Mouse (Mus musculus) hindbrain, embryonic 15.5 days (tissue): ENCODE measurements around the gene Gm10190. TPM values are rescaled to one million over a fixed set of nuclear protein-coding genes. Genes with fewer than 3 reads are reported as not detected.

Source experiments
- ATAC-seq: fragments of 200-750 bp; cut with Nextera tagmentation; 2 replicates; pipeline ENCODE4 v1.8.0; 2017; ENCODE audit warnings: low read depth, moderate number of reproducible peaks, moderate TSS enrichment; ENCODE audit not compliant: low FRiP score
- H3K27ac ChIP-seq: fragments of 300-500 bp; sonication (generic); replicated peaks from 2 replicates; pipeline ENCODE4 v1.5.1; 2015; ENCODE audit warnings: mild to moderate bottlenecking, inconsistent platforms
- H3K27me3 ChIP-seq: fragments of 300-500 bp; sonication (generic); 2 replicates; pipeline ENCODE4 v1.6.1; 2015; ENCODE audit warnings: control low read depth, inconsistent platforms
- H3K36me3 ChIP-seq: fragments of 300-500 bp; sonication (generic); 2 replicates; pipeline ENCODE4 v1.6.1; 2015; ENCODE audit warnings: control low read depth, inconsistent platforms
- H3K4me1 ChIP-seq: fragments of 300-500 bp; sonication (generic); replicated peaks from 2 replicates; pipeline ENCODE4 v1.6.1; 2015; ENCODE audit warnings: control low read depth, inconsistent platforms
- H3K4me2 ChIP-seq: fragments of 300-500 bp; sonication (generic); 2 replicates; pipeline ENCODE4 v1.6.1; 2015; ENCODE audit warnings: moderate library complexity, mild to moderate bottlenecking, inconsistent platforms
- H3K4me3 ChIP-seq: fragments of 300-500 bp; sonication (generic); 2 replicates; pipeline ENCODE4 v1.5.1; 2015; ENCODE audit warnings: mild to moderate bottlenecking, inconsistent platforms
- H3K9ac ChIP-seq: fragments of 300-500 bp; sonication (generic); 2 replicates; pipeline ENCODE4 v1.6.1; 2015; ENCODE audit warnings: inconsistent platforms
- H3K9me3 ChIP-seq: fragments of 300-500 bp; sonication (generic); 2 replicates; pipeline ENCODE4 v1.6.1; 2016; ENCODE audit warnings: control low read depth, inconsistent platforms
- WGBS: fragments of 180-500 bp; shearing (Covaris S2); methylation state at CpG from one replicate; pipeline ENCODE4 v1.1.7; 2015; 5-methylcytosine and 5-hydroxymethylcytosine counted together
- polyA plus RNA-seq: library from polyadenylated mRNA; unstranded; fragments of >200 nt; fragmentation: Nextera tagmentation; extraction: Ambion mirVana; gene quantifications from 2 replicates; pipeline ENCODE4 v1.2.1, GENCODE M21; 2015

Gene Gm10190
- polyA plus RNA-seq, 1 experiment from 2014 or later: 3.2 TPM

DNA sequence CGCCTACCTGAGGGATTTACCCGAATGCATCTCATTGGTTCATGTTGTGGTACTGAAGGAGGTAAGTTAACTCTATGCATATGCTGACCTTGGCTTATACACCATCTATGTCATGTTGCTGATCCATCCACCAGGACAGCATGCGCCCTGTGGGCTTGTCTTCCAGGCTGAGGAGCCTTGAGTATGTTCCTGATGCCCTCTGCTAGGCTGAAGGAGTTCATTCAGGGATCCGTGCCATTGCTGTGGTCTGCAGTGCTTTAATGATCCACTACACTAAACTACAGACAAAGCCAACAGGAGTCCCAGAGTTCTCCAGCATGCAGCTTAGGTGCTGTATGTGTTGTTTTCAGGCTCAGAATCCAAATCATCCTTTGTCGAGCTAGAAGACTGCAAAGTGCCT is 6.1 kb downstream of the Gm10190 start:
- Histone ChIP-seq H3K27me3 (no peaks in the 10 kb centered on the region), H3K27ac (no peak overlapping the region), H3K4me2 (no peak overlapping the region), H3K36me3 (no peaks in the 10 kb centered on the region), H3K9ac (no peak overlapping the region), H3K4me1 (no peaks in the 10 kb centered on the region), H3K9me3 (no peaks in the 10 kb centered on the region), H3K4me3 (no peak overlapping the region)
- no peak for ATAC-seq
- 94% methylated on average over 5 of the region's 5 CpGs for WGBS

GRCm38 (mm10) chr17:80360245-80360644 is 13.1 kb downstream of the Gm10190 start:
- H3K4me2 ChIP-seq: no peak overlapping the region
- WGBS: 92% methylated on average over 8 of the region's 8 CpGs
- ATAC-seq: no peak

DNA sequence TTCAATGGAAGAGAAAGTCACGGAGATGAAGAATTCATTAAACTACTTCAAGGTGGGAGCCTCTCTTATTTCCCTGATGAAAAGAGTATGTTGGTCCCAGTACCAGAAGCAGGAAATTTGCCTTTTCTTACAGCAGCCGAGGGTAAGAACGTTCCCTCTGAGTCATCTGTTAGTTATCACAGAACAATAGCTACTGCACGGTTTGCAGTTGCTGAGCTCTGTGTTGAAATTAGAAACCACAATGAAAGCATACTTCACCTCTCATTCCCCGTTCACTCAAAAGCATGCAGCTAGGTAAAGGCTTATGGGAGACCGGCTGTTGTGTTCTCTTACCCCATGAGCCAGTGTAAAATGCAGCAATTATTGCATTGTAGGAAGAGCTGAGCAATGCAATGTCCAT is 26.1 kb downstream of the Gm10190 start:
- Histone ChIP-seq H3K9ac (no peak overlapping the region), H3K4me3 (no peak overlapping the region), H3K27me3 (no peaks in the 10 kb centered on the region), H3K9me3 (no peaks in the 10 kb centered on the region), H3K27ac (no peak overlapping the region), H3K4me1 (no peaks in the 10 kb centered on the region), H3K4me2 (no peak overlapping the region), H3K36me3 (no peaks in the 10 kb centered on the region)
- 36% methylated on average over 6 of the region's 6 CpGs for WGBS
- no peak for ATAC-seq

More at GRCm38 (mm10) chr17:80360245-80360644, 13.1 kb downstream of the Gm10190 start:
- Histone ChIP-seq H3K4me3 (no peak overlapping the region), H3K9me3 (no peaks in the 10 kb centered on the region), H3K4me1 (no peaks in the 10 kb centered on the region), H3K27me3 (no peaks in the 10 kb centered on the region), H3K36me3 (no peaks in the 10 kb centered on the region), H3K27ac (no peak overlapping the region), H3K9ac (no peak overlapping the region)

- H3K27me3 ChIP-seq: no peaks in the 10 kb centered on the region
- no peak overlapping the region for H3K9ac ChIP-seq
- ATAC-seq: no peak
- H3K27ac ChIP-seq: no peak overlapping the region
- H3K4me2 ChIP-seq: no peak overlapping the region
- H3K36me3 ChIP-seq: no peaks in the 10 kb centered on the region
- no peaks in the 10 kb centered on the region for H3K4me1 ChIP-seq
- no peak overlapping the region for H3K4me3 ChIP-seq
- H3K9me3 ChIP-seq: no peaks in the 10 kb centered on the region
- WGBS: 14% methylated on average over 11 of the region's 11 CpGs
These were observed 26.7 kb downstream of the Gm10190 start for GRCm38 (mm10) chr17:80346591-80347125.

DNA sequence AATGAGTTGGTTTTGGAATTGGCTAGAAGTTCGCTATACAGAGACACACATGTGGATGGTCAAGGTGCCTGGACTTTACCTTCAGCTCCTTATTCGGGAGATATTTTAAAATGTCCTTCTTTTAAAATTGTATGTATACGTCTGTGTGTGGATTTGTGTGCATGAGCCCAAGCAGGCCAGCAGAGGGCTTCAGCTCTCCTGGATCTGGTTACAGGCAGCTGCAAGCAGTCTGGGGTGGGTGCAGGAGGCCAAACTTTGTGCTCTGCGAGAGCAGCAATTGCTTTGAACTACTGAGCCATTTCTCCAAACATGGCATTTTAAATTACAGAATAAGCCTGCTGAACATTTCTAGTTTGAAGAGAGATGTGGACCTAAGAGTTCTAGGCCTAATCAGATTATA is 28.1 kb downstream of the Gm10190 start:
- 81% methylated on average over 4 of the region's 4 CpGs for WGBS
- Histone ChIP-seq H3K4me3 (no peak overlapping the region), H3K27me3 (no peaks in the 10 kb centered on the region), H3K4me1 (no peaks in the 10 kb centered on the region), H3K9me3 (no peaks in the 10 kb centered on the region), H3K36me3 (no peaks in the 10 kb centered on the region), H3K9ac (no peak overlapping the region), H3K27ac (no peak overlapping the region), H3K4me2 (no peak overlapping the region)
- no peak for ATAC-seq

DNA sequence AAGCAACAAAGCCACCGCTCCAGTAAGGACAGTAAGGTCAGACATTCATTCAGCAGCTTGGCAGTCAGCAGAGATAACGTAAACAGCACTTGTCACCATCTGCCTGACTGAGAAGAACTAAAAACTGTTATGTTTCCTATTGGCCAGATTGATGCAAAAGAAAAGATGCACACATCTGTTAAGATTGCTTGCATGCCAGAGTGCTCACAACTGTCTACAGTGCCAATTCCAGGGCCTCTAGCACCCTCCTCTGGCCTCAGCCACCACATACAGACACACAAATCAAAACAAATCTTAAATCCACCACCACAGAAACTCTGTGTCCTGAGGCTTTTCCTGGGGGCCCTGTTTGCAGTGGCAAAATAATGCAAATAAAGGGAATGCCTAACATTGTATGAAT is 41.0 kb downstream of the Gm10190 start:
- H3K36me3 ChIP-seq: no peaks in the 10 kb centered on the region
- no peaks in the 10 kb centered on the region for H3K4me1 ChIP-seq
- no peak overlapping the region for H3K27ac ChIP-seq
- no peak overlapping the region for H3K9ac ChIP-seq
- H3K27me3 ChIP-seq: no peaks in the 10 kb centered on the region
- 81% methylated on average over 2 of the region's 2 CpGs for whole genome bisulfite sequencing
- ATAC-seq: no peak
- no peak overlapping the region for H3K4me2 ChIP-seq
- no peak overlapping the region for H3K4me3 ChIP-seq
- H3K9me3 ChIP-seq: no peaks in the 10 kb centered on the region

- peak; percentile 66; the same call in 1 of the 2 replicates for ATAC-seq
- 0 out of 2 replicates have a peak overlapping the region, but pooled peaks have one; percentile 25 for H3K27ac ChIP-seq
- no peaks in the 10 kb centered on the region for H3K9me3 ChIP-seq
- no peaks in the 10 kb centered on the region for H3K27me3 ChIP-seq
- no peak overlapping the region for H3K9ac ChIP-seq
- no peaks in the 10 kb centered on the region for H3K4me1 ChIP-seq
- no peaks in the 10 kb centered on the region for H3K36me3 ChIP-seq
- no peak overlapping the region for H3K4me2 ChIP-seq
- WGBS: 67% methylated on average over 3 of the region's 3 CpGs
- H3K4me3 ChIP-seq: no peak overlapping the region
These were observed 46.9 kb downstream of the Gm10190 start for GRCm38 (mm10) chr17:80326431-80326830.

- WGBS: 84% methylated on average over 5 of the region's 5 CpGs
- no peak for ATAC-seq
- H3K4me1 ChIP-seq: no peaks in the 10 kb centered on the region
- H3K27ac ChIP-seq: no peak overlapping the region
- H3K9ac ChIP-seq: no peak overlapping the region
- no peaks in the 10 kb centered on the region for H3K27me3 ChIP-seq
- H3K36me3 ChIP-seq: no peaks in the 10 kb centered on the region
- H3K4me2 ChIP-seq: no peak overlapping the region
- H3K9me3 ChIP-seq: no peaks in the 10 kb centered on the region
- no peak overlapping the region for H3K4me3 ChIP-seq
These were observed 47.9 kb downstream of the Gm10190 start for GRCm38 (mm10) chr17:80325456-80325855.

GRCm38 (mm10) chr17:80324521-80324920 is 48.8 kb downstream of the Gm10190 start:
- H3K27me3 ChIP-seq: no peaks in the 10 kb centered on the region
- no peak overlapping the region for H3K4me3 ChIP-seq
- no peaks in the 10 kb centered on the region for H3K36me3 ChIP-seq
- WGBS: 85% methylated on average over 7 of the region's 7 CpGs
- ATAC-seq: no peak
- no peaks in the 10 kb centered on the region for H3K4me1 ChIP-seq
- H3K9ac ChIP-seq: no peak overlapping the region
- H3K9me3 ChIP-seq: no peaks in the 10 kb centered on the region
- H3K4me2 ChIP-seq: no peak overlapping the region
- H3K27ac ChIP-seq: no peak overlapping the region

DNA sequence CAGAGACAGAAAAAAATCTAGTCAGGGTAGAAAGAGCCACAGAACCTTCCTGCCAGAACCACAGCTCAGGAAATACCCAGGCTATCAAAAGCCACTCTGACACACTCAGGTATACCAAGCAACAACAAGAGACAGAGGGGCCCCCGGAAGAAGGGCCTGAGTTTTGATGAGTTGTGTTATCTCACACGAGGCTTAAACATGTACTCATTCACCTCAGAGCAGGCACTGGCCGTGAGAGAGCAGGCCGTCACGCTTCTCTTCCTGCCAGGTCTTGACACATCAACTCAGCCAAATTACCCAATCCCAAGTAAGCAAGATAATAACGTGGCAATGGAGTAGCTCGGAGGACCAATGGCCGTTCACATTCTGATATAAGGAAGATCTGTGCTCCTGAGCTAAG is 49.7 kb downstream of the Gm10190 start:
- no peaks in the 10 kb centered on the region for H3K36me3 ChIP-seq
- H3K4me2 ChIP-seq: no peak overlapping the region
- no peaks in the 10 kb centered on the region for H3K27me3 ChIP-seq
- no peak overlapping the region for H3K4me3 ChIP-seq
- 84% methylated on average over 8 of the region's 8 CpGs for WGBS
- no peak overlapping the region for H3K27ac ChIP-seq
- H3K9me3 ChIP-seq: no peaks in the 10 kb centered on the region
- H3K4me1 ChIP-seq: no peaks in the 10 kb centered on the region
- ATAC-seq: no peak
- no peak overlapping the region for H3K9ac ChIP-seq

Other genes with a start within 250 kb of the Gm10190 start
- 2.1 and 2.2 TPM in 2 replicates for gene Galm, start 246.1 kb downstream of the Gm10190 start, polyA plus RNA-seq
- gene Srsf7, start 166.2 kb downstream of the Gm10190 start, polyA plus RNA-seq: 372 and 395 TPM in 2 replicates
- gene Ttc39d, start 166.1 kb downstream of the Gm10190 start, polyA plus RNA-seq: 0.08 and 0.29 TPM in 2 replicates
- gene Gemin6, start 149.1 kb downstream of the Gm10190 start, polyA plus RNA-seq: 17.6 and 23.8 TPM in 2 replicates
- gene Morn2, start 83.3 kb downstream of the Gm10190 start, polyA plus RNA-seq: 54.2 and 56.9 TPM in 2 replicates
- gene Dhx57, start 83.1 kb downstream of the Gm10190 start, polyA plus RNA-seq: 52.0 and 55.1 TPM in 2 replicates
- gene Arhgef33, start 66.1 kb downstream of the Gm10190 start, polyA plus RNA-seq: 4.7 and 5.0 TPM in 2 replicates
- gene Sos1, start 106.9 kb upstream of the Gm10190 start, polyA plus RNA-seq: 8.2 and 8.4 TPM in 2 replicates
- gene Cdkl4, start 204.3 kb upstream of the Gm10190 start, polyA plus RNA-seq: 5.3 and 5.6 TPM in 2 replicates